Mouse (Mus musculus): ENCODE results near the gene Vapa.

GRCm38 (mm10) chr17:65650598-65650997, 37.2 kb upstream of the Vapa start:
- TF ChIP-seq USF1 (IDR thresholded peaks at IDR 0.05; ENCODE audit: low read depth, low read length) (no peak), HCFC1 (IDR thresholded peaks at IDR 0.05; ENCODE audit: low read depth, low read length) (no peak), IRF4 (IDR thresholded peaks at IDR 0.05; ENCODE audit: low read depth, low read length) (no peak), EP300 (IDR thresholded peaks at IDR 0.05; ENCODE audit: low read length) (no peak), ZMIZ1 (IDR thresholded peaks at IDR 0.05; ENCODE audit: low read depth, low read length) (no peak), POLR2A (IDR thresholded peaks at IDR 0.05; ENCODE audit: low read depth, low read length) (no peak), ZNF384 (IDR thresholded peaks at IDR 0.05; ENCODE audit: low read depth, low read length) (no peak), CTCF (conservative IDR thresholded peaks at IDR 0.05 in 1 of 2, IDR thresholded peaks at IDR 0.05 in 1 of 2; ENCODE audit: low read depth in 2 of 2, low read length in 2 of 2) (no peak), SIN3A (IDR thresholded peaks at IDR 0.05; ENCODE audit: low read length) (no peak), E2F4 (IDR thresholded peaks at IDR 0.05; ENCODE audit: insufficient replicate concordance, low read depth, low read length) (no peak), MAX (IDR thresholded peaks at IDR 0.05; ENCODE audit: low read length) (no peak)

All from CH12.LX (cell line).